8 mouse cellular contexts compared by ENCODE assay signal in the genomic region with DNA sequence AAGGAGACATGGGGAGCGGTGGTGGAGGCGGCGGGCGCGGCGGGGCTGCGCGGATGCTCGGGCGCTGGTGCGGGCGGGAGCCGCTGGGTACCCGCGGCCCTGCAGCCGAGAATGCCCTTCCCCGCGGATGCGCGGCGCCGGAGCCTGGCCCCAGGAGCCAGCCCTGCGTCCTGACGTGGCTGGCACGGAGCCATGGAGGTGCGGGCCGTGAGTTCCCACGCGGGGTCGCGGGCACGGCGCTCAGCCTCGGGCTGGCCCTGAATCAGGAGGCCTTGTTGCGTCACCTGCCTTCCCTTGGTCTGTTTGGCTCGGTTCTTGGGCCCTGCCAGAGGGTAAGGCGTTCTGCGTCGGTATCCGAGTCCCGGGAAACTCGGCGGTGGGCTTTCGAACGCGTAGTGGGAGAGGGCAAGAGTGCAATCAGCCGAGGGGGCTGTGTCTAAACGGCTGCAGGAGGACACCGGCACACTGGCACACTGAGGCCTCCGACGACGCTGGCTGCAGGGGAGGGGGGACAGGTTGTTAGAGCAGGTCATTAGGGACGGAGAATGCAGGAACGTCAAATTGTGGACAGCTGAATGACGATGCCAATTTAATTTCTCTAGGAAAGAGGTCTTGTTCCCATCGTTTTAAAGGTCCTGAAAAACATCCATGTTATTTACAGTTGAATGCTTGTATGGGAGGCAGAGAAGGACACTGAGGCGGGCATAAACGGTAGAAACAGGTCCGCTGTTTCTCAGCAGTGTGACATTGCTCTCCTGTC. TPM values are rescaled to one million over a fixed set of nuclear protein-coding genes. Genes with fewer than 3 reads are reported as not detected.
DNase-seq lines count a peak whose midpoint lies in the region; ATAC-seq lines count a peak whose summit lies in the region.

No protein-coding gene starts in this region.

- DNase-seq in CD4-positive, CD25-positive, alpha-beta regulatory T cell, adult 2 months (ENCODE audit: low read depth, low spot score): peak; percentile 60
- peak; percentile 68 for DNase-seq in NIH3T3 (ENCODE audit: low read depth)
- peak; percentile 82 to 86 for DNase-seq in cerebellum, postnatal 14 days
- peak; percentile 9 to 47 for DNase-seq in gastrocnemius, postnatal 36 days
- DNase-seq in ovary, postnatal 14 days (ENCODE audit: low spot score): no peak

- H3K9ac ChIP-seq in intestine, embryonic 15.5 days: peak overlapping the region; percentile 78
- H3K9ac ChIP-seq in liver, embryonic 15.5 days: peak overlapping the region; percentile 59
- H3K9ac ChIP-seq in neural tube, embryonic 13.5 days: peak overlapping the region; percentile 96

- peak overlapping the region; percentile 82 for H3K4me3 ChIP-seq in intestine, embryonic 15.5 days (replicated peaks)
- peak overlapping the region; percentile 71 for H3K4me3 ChIP-seq in liver, embryonic 15.5 days (replicated peaks)
- H3K4me3 ChIP-seq in neural tube, embryonic 13.5 days: peak overlapping the region; percentile 96

- H3K4me1 ChIP-seq in intestine, embryonic 15.5 days (replicated peaks): no peaks in the 10 kb centered on the region
- H3K4me1 ChIP-seq in liver, embryonic 15.5 days (replicated peaks): peaks cover 18% of the 10 kb centered on the region
- H3K4me1 ChIP-seq in neural tube, embryonic 13.5 days (replicated peaks): peaks cover 27% of the 10 kb centered on the region

- WGBS in intestine, embryonic 15.5 days: 3% methylated on average over 51 of the region's 59 CpGs
- WGBS in liver, embryonic 15.5 days (ENCODE audit: insufficient replicate concordance): 3% methylated on average over 59 of the region's 59 CpGs
- under 1% methylated on average over 59 of the region's 59 CpGs for WGBS in neural tube, embryonic 13.5 days

- 0 out of 2 replicates have a peak, but pooled peaks cover 2% of the 10 kb centered on the region for H3K27me3 ChIP-seq in intestine, embryonic 15.5 days (replicated peaks)
- H3K27me3 ChIP-seq in liver, embryonic 15.5 days: peaks cover 25% of the 10 kb centered on the region
- 0 out of 2 replicates have a peak, but pooled peaks cover 6% of the 10 kb centered on the region for H3K27me3 ChIP-seq in neural tube, embryonic 13.5 days

- no peaks in the 10 kb centered on the region for H3K9me3 ChIP-seq in intestine, embryonic 15.5 days
- no peaks in the 10 kb centered on the region for H3K9me3 ChIP-seq in liver, embryonic 15.5 days (replicated peaks)
- no peaks in the 10 kb centered on the region for H3K9me3 ChIP-seq in neural tube, embryonic 13.5 days

- intact Hi-C loops in gastrocnemius, postnatal 36 days (cut with DNase I): no loop called here

- peak; percentile 86 for ATAC-seq in intestine, embryonic 15.5 days
- ATAC-seq in liver, embryonic 15.5 days (ENCODE audit: insufficient read depth): peak; percentile 42; the same call in 1 of the 2 replicates
- peak; percentile 77 for ATAC-seq in neural tube, embryonic 13.5 days (ENCODE audit: low read depth)

- H3K36me3 ChIP-seq in intestine, embryonic 15.5 days: no peaks in the 10 kb centered on the region
- no peaks in the 10 kb centered on the region for H3K36me3 ChIP-seq in liver, embryonic 15.5 days (replicated peaks)
- no peaks in the 10 kb centered on the region for H3K36me3 ChIP-seq in neural tube, embryonic 13.5 days

- H3K4me2 ChIP-seq in intestine, embryonic 15.5 days (replicated peaks): peak overlapping the region; percentile 93
- H3K4me2 ChIP-seq in liver, embryonic 15.5 days: peak overlapping the region; percentile 93
- H3K4me2 ChIP-seq in neural tube, embryonic 13.5 days: peak overlapping the region; percentile 86

- no peak overlapping the region; the same call in 1 of the 2 replicates for H3K27ac ChIP-seq in intestine, embryonic 15.5 days
- no peak overlapping the region for H3K27ac ChIP-seq in liver, embryonic 15.5 days (replicated peaks)
- H3K27ac ChIP-seq in neural tube, embryonic 13.5 days (replicated peaks): peak overlapping the region; percentile 93

RNA-seq across cellular contexts. Expression of a gene that starts 0.6 kb away (rescaled TPM):
- total RNA-seq in gastrocnemius, postnatal 36 days (2021): 1 to 10 TPM; 3.2 to 3.3 TPM
- 9.7 and 10.4 TPM in 2 replicates for polyA plus RNA-seq in intestine, embryonic 15.5 days (2015; fragmentation: Nextera tagmentation; extraction: Ambion mirVana)
- 8.0 and 8.3 TPM in 2 replicates for polyA plus RNA-seq in liver, embryonic 15.5 days (2015; fragmentation: Nextera tagmentation; extraction: Ambion mirVana)
- 18.4 and 20.2 TPM in 2 replicates for polyA plus RNA-seq in neural tube, embryonic 13.5 days (2015; fragmentation: Nextera tagmentation; extraction: Ambion mirVana)

RNA-seq across cellular contexts. Expression of a gene that starts 49.0 kb away (rescaled TPM):
- under 1 TPM; 0.08 to 0.10 TPM for total RNA-seq in gastrocnemius, postnatal 36 days (2021)
- polyA plus RNA-seq in intestine, embryonic 15.5 days (2015; fragmentation: Nextera tagmentation; extraction: Ambion mirVana): 1.6 and 1.7 TPM in 2 replicates
- 0.16 and 0.17 TPM in 2 replicates for polyA plus RNA-seq in liver, embryonic 15.5 days (2015; fragmentation: Nextera tagmentation; extraction: Ambion mirVana)
- 27.0 and 27.4 TPM in 2 replicates for polyA plus RNA-seq in neural tube, embryonic 13.5 days (2015; fragmentation: Nextera tagmentation; extraction: Ambion mirVana)

RNA-seq across cellular contexts. Expression of a gene that starts 58.0 kb away (rescaled TPM):
- total RNA-seq in gastrocnemius, postnatal 36 days (2021): 10 to 100 TPM; 12.5 to 13.7 TPM
- 12.3 and 14.3 TPM in 2 replicates for polyA plus RNA-seq in intestine, embryonic 15.5 days (2015; fragmentation: Nextera tagmentation; extraction: Ambion mirVana)
- 3.1 and 3.5 TPM in 2 replicates for polyA plus RNA-seq in liver, embryonic 15.5 days (2015; fragmentation: Nextera tagmentation; extraction: Ambion mirVana)
- 14.3 and 15.2 TPM in 2 replicates for polyA plus RNA-seq in neural tube, embryonic 13.5 days (2015; fragmentation: Nextera tagmentation; extraction: Ambion mirVana)

Comparison
In these comparisons a context has a peak if more than half of its experiments do, and no peak if none do; other contexts are left out.
1. RNA of a gene that starts 49.0 kb away (polyA plus RNA-seq): 27.0 to 27.4 TPM in neural tube, embryonic 13.5 days; 1.6 to 1.7 TPM in intestine, embryonic 15.5 days and 0.16 to 0.17 TPM in liver, embryonic 15.5 days; every median in the first group is over 10 times any median in the second.
2. Peak in every context shown above with its lines, with median percentiles within 50 percentile points of each other: ATAC-seq, H3K4me2 ChIP-seq, H3K4me3 ChIP-seq and H3K9ac ChIP-seq.